Mouse (Mus musculus): ENCODE measurements around the gene Mga. TPM values are rescaled to one million over a fixed set of nuclear protein-coding genes. Genes with fewer than 3 reads are reported as not detected.

Mga gene
- total RNA-seq, 2 experiments from 2014 or later, result 11.1 to 20.8 TPM

GRCm38 (mm10) chr2:119985871-119986270 lies 88.8 kb downstream of the Mga start:
- ATAC-seq (replicated peaks; ENCODE audit: low FRiP score, poor library complexity, severe bottlenecking), result no peak

GRCm38 (mm10) chr2:119986369-119986768 lies 89.3 kb downstream of the Mga start:
- ATAC-seq (replicated peaks; ENCODE audit: low FRiP score, poor library complexity, severe bottlenecking), result no peak

GRCm38 (mm10) chr2:119987441-119987840 lies 90.4 kb downstream of the Mga start:
- ATAC-seq (replicated peaks; ENCODE audit: low FRiP score, poor library complexity, severe bottlenecking), result no peak

- ATAC-seq (replicated peaks; ENCODE audit: low FRiP score, poor library complexity, severe bottlenecking), result no peak
These were observed 91.9 kb downstream of the Mga start for GRCm38 (mm10) chr2:119988952-119989351.

- ATAC-seq (replicated peaks; ENCODE audit: low FRiP score, poor library complexity, severe bottlenecking), result no peak
These were observed 93.9 kb downstream of the Mga start for GRCm38 (mm10) chr2:119990881-119991280.

GRCm38 (mm10) chr2:119992349-119992748 lies 95.3 kb downstream of the Mga start:
- ATAC-seq (replicated peaks; ENCODE audit: low FRiP score, poor library complexity, severe bottlenecking), result no peak

GRCm38 (mm10) chr2:119993515-119993914 lies 96.5 kb downstream of the Mga start:
- ATAC-seq (replicated peaks; ENCODE audit: low FRiP score, poor library complexity, severe bottlenecking), result no peak

- no peak for ATAC-seq (replicated peaks; ENCODE audit: low FRiP score, poor library complexity, severe bottlenecking)
These were observed 97.8 kb downstream of the Mga start for GRCm38 (mm10) chr2:119994839-119995238.

GRCm38 (mm10) chr2:119995391-119996281 lies 98.6 kb downstream of the Mga start:
- ATAC-seq (replicated peaks; ENCODE audit: low FRiP score, poor library complexity, severe bottlenecking), result no peak

- no peak for ATAC-seq (replicated peaks; ENCODE audit: low FRiP score, poor library complexity, severe bottlenecking)
These were observed 100.3 kb downstream of the Mga start for GRCm38 (mm10) chr2:119997354-119997753.

GRCm38 (mm10) chr2:119999731-120000130 lies 102.7 kb downstream of the Mga start:
- no peak for ATAC-seq (replicated peaks; ENCODE audit: low FRiP score, poor library complexity, severe bottlenecking)

- ATAC-seq (replicated peaks; ENCODE audit: low FRiP score, poor library complexity, severe bottlenecking), result no peak
These were observed 104.0 kb downstream of the Mga start for GRCm38 (mm10) chr2:120000882-120001584.

- ATAC-seq (replicated peaks; ENCODE audit: low FRiP score, poor library complexity, severe bottlenecking), result no peak
These were observed 104.9 kb downstream of the Mga start for GRCm38 (mm10) chr2:120001956-120002355.

GRCm38 (mm10) chr2:120003970-120004369 lies 106.9 kb downstream of the Mga start:
- ATAC-seq (replicated peaks; ENCODE audit: low FRiP score, poor library complexity, severe bottlenecking), result no peak

GRCm38 (mm10) chr2:120006696-120007095 lies 109.7 kb downstream of the Mga start:
- no peak for ATAC-seq (replicated peaks; ENCODE audit: low FRiP score, poor library complexity, severe bottlenecking)

- no peak for ATAC-seq (replicated peaks; ENCODE audit: low FRiP score, poor library complexity, severe bottlenecking)
These were observed 110.7 kb downstream of the Mga start for GRCm38 (mm10) chr2:120007680-120008210.

GRCm38 (mm10) chr2:120008672-120009071 lies 111.6 kb downstream of the Mga start:
- ATAC-seq (replicated peaks; ENCODE audit: low FRiP score, poor library complexity, severe bottlenecking), result no peak

- peak; percentile 58 for ATAC-seq (replicated peaks; ENCODE audit: low FRiP score, poor library complexity, severe bottlenecking)
These were observed 114.6 kb downstream of the Mga start for GRCm38 (mm10) chr2:120011462-120012200.

- ATAC-seq (replicated peaks; ENCODE audit: low FRiP score, poor library complexity, severe bottlenecking), result no peak
These were observed 115.9 kb downstream of the Mga start for GRCm38 (mm10) chr2:120012924-120013323.

- no peak for ATAC-seq (replicated peaks; ENCODE audit: low FRiP score, poor library complexity, severe bottlenecking)
These were observed 116.9 kb downstream of the Mga start for GRCm38 (mm10) chr2:120013831-120014486.
